Mouse (Mus musculus) left cerebral cortex, postnatal 10 days (tissue): ENCODE measurements around the gene Il4ra. TPM values are rescaled to one million over a fixed set of nuclear protein-coding genes. Genes with fewer than 3 reads are reported as not detected.

Source experiments
- DNase-seq, 2 experiments: peaks; one replicate each; pipeline ENCODE4 v3.0.0; 2021 to 2022; ENCODE audit warnings: low spot score in 2 of 2, mixed read lengths in 1 of 2; ENCODE audit errors: extremely low spot score in 1 of 2
- intact Hi-C: fragments of 180-260 bp; cut with DNase I; formaldehyde crosslinking; loops from one replicate; pipeline ENCODE4 v1.15.1; 2025
- total RNA-seq, 2 experiments: library from RNA; stranded (reverse); gene quantifications; 2 replicates each; pipeline ENCODE4 v1.2.3; 2021

Il4ra gene
- total RNA-seq, 2 experiments from 2014 or later, result 5.9 TPM

DNA sequence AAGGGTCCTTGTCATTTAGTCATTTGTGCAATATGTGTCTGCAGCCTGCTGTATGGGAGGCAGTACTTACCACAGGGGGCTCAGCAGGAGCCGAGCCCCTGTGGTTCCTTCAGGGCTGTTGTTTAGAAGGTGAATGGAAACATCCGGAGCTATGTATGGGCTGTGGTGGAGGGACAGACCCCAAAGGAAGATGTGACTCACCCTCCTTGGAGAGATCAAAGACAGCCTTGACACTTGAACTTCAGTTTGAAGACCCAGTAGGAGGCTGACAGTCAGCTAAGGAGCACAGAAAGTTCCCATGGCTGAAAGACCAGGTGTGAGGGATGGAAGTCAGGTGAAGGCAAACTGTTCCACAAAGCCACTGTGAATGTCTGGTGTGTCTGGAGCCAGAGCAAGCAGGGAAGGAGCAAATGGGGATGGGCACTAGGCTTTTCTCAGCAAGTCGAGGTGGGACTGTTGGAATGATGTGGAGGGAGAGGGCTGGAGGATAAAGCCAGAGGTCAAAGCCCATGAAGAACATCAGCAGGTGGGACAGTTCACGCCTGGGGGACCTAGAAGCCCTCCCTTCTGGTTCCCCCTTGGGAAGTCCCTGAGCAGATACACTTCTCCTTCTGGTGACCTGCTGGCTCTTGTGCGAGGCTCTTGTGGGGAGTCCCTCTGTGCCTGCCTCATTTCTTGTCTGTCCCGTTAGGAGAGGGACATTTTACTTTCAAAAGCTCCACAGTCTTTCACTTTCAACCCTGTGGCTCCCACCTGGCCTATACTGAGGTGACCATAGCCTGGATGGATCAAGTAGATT, 55.7 kb downstream of the Il4ra start:
- no peak for DNase-seq
- intact Hi-C loops, result no loop called here

DNA sequence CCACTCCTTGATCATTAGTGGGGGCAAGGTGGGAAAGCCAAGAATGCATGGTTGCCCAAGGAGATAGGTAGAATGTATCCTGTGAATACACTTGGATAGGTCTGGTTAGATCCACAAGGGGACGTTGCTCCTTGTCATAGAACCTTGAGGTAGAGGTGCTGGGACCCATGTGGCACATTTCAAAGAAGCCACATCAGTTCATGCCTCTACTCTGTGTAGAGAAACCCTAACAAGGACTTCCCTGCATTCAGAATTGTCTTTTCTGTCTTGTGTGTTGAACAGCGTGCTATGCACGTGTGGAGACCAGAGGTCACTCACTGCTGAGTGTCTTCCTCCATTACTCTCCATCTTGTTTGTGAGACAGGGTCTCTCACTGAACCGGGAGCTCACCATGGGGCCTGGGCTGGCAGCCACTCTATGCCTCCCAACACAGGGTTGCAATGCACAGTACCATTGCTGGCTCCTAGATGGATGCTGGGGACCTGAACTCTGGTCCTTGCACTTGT, 56.3 kb downstream of the Il4ra start:
- no peak for DNase-seq
- intact Hi-C loops, result no loop called here

DNA sequence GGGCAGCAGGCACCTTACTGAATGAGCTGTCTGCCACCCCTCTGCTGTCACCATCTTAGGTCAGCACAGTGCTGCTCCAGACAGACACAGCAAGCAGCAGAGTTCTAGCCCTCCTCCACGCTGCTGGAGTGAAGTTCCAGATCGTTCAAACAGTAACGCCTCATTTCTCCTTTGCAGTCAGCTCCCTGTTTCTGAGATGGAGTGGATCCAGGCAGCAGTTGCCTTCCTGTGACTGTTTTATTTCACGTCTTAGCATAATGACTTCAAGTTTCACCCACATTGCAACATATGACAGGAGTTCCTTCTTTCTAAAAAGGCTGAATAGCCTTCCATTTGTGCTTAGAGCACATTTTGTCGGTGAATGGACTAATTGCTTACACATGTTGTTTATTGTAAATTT, 61.7 kb downstream of the Il4ra start:
- no peak for DNase-seq
- intact Hi-C loops, result no loop called here

DNA sequence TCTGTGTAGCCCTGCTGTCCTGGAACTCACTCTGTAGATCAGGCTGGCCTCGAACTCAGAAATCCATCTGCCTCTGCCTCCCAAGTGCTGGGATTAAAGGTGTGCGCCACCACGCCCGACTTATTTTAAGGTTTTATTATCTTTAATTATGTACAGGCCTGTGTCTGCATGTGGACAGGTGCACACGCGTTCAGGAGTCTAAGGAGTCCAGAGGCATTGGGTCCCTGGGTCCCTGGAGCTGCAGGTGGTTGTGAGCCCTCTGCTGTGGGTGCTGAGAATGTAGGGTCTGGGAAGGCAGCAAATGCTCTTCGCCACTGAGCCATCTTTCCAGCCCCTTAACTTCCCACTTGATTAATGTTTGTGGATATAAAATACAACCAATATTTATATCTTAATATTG, 63.5 kb downstream of the Il4ra start:
- intact Hi-C loops, result no loop called here
- DNase-seq, result no peak

DNA sequence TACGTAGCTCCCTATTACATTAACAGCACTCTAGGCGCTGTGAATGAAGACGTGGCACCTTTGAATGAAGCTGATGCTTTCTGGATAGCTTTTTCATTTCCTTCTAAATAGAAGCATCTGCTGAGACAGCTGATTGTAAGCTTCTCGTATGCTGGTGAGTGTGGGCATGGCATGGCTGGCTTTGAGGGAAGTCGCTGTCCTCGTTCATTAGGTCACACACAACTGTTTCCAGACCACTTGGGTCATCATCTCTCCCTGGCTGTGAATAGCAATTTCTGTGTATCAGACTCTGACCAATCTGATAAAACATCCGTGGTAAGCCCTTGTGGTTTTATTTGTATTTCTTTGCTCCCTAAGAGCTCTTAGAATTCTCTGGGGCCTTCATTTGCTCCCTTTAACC, 66.1 kb downstream of the Il4ra start:
- no peak for DNase-seq
- intact Hi-C loops, result no loop called here

DNA sequence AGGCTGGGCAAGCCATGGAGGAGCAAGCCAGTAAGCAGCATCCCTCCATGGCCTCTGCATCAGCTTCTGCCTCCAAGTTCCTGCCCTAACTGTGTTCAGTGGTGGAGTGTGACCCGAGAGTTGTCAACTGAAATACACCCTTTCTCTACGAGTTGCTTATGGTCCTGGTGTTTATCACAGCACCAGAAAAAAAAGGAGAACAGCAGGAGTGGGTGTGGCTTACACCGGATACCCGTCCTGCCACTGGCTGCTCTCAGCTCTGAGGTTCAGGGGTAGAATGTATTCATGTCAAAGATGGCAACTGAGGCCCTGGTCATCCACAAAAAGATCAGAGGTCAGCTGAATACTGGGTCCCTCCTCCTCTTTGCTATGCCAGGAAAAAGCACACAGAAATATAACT, 68.2 kb downstream of the Il4ra start:
- no peak for DNase-seq
- intact Hi-C loops, result no loop called here

DNA sequence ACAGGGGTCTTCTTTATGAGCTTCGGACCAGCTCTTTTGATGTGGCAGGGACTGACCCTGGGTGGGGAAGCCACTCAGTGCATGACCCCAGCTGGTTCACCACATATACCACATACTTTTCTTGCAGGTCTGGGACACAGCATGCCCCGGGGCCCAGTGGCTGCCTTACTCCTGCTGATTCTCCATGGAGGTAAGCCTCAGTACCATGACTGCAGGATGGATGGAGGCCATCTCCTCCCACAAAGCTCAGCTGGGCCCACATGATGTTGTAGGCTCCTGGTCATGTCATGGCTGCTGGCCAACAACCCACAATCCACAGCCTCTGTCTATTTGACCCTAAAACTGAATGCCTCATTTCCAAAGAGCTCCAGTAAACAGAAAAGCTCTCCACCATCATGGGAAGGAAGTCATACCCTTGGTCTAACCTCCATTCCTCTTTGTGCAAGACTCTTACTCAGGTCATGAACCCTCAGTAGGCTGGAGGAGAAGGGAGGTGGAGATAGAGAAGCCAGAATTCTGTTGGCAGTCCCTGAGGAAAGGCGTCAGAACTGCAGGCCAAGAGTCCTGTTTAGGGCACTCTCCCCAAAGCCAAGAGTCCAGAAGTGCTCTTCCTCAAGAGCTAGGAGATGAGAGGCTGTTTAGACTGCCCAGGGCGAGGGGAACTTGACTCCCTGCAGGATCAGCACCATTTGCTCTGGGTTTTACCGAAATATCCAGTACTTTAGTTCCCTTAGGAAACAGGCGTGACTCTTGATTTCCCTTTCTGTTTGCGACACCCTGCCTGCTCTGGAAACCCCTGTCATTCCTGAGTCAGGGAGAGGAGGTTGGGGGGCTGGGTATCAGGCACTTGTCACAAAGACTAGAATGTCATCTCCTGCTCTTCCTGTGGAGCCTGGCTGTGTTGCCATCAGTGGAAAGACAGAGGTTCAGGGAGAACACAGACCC, 71.1 kb downstream of the Il4ra start:
- intact Hi-C loops, result no loop called here
- no peak for DNase-seq

DNA sequence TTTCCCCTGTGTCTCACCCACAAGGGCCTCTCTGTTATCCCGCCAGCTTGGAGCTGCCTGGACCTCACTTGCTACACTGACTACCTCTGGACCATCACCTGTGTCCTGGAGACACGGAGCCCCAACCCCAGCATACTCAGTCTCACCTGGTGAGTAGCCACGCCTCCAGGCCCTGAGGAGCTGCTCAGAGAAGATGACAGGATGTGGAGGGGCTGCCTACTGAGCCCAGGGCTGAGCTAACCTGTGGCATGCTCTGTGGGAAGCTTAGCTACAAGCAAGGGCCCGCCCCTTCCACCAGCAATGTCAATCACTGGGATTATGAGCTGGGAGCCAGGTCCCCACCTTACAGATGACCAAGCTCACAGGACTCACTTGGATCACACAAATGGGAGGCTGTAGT, 73.3 kb downstream of the Il4ra start:
- no peak for DNase-seq
- intact Hi-C loops, result no loop called here

DNA sequence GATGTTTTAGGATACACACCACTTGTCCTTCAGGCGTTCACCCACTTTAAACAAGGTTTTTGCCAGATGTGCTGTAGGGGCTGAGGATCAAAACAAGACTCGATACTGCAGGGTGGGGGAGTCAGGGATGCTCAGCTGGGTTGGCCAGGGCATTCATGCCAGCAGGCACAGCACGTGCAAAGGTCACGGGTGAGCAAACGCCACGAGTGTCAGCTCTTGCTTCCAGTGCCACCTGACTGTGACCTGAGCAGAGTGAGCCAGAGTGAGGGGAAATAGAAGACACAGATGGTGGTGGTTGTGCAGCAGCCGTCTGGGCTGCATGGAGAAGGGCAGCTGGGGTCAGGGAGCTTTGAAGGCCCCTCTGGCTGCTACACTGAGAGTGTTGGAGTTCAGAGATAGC, 73.9 kb downstream of the Il4ra start:
- intact Hi-C loops, result no loop called here
- DNase-seq, result no peak

Other genes with a start within 250 kb of the Il4ra start
- gene Kdm8, start 107.4 kb upstream of the Il4ra start, total RNA-seq, result 1 to 10 TPM; 3.4 to 4.1 TPM
- gene Nsmce1, start 60.5 kb upstream of the Il4ra start, total RNA-seq, result 10 to 100 TPM; 21.4 to 23.3 TPM
- 1 to 10 TPM in 1 of 2 experiments, under 1 TPM in 1; 0.90 to 1.0 TPM for gene Il21r, start 51.3 kb downstream of the Il4ra start, total RNA-seq
- 10 to 100 TPM; 84.7 to 85.4 TPM for gene Gtf3c1, start 155.7 kb downstream of the Il4ra start, total RNA-seq
- gene D430042O09Rik, start 155.8 kb downstream of the Il4ra start, total RNA-seq, result 10 to 100 TPM; 23.0 to 26.8 TPM